27 mouse cellular contexts compared by ENCODE assay signal in the genomic region with DNA sequence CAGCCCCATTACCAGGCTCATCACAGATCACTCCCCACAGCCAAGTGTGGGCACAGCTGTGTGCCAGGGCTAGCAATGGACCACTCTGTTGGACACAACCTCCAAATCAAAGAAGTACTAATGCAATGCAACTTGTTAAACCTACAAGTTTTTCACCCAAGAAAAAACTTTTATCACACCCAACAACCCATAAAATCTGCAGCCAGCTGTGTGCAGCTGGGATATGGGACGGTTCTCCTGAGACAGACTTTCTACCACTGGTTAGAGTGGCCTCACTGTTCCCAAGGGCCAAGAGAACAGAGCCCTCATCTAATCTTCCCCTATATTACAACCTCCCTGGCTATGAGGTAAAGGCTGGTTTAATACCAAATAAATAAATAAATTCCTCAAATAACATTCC.
"Had no signal": no experiment of that assay in that cellular context is flagged by ENCODE, and none has a peak within 500 bp of the region (broad histone marks: within the 10 kb centered on the region; RNA-seq: fewer than 3 reads in every experiment).

No protein-coding gene starts in this region.

- H3K36me3 ChIP-seq: heart, embryonic 12.5 days; heart, embryonic 13.5 days; heart, embryonic 15.5 days; hindbrain, embryonic 10.5 days; hindbrain, embryonic 12.5 days; hindbrain, embryonic 13.5 days; hindbrain, embryonic 15.5 days; intestine, embryonic 15.5 days; kidney, embryonic 15.5 days had no signal

- H3K27me3 ChIP-seq: heart, embryonic 12.5 days; heart, embryonic 13.5 days; heart, embryonic 15.5 days; hindbrain, embryonic 12.5 days; hindbrain, embryonic 13.5 days; hindbrain, embryonic 15.5 days; intestine, embryonic 15.5 days; kidney, embryonic 15.5 days had no signal

- H3K4me3 ChIP-seq: heart, embryonic 12.5 days; heart, embryonic 13.5 days; heart, embryonic 15.5 days; hindbrain, embryonic 10.5 days; hindbrain, embryonic 12.5 days; hindbrain, embryonic 13.5 days; hindbrain, embryonic 15.5 days; intestine, embryonic 15.5 days; kidney, embryonic 15.5 days; layer of hippocampus, adult 2 months; left cerebral cortex, adult 2 months had no signal

- DNase-seq: heart, postnatal 10 days; heart, postnatal 14 days; heart, postnatal 36 days; heart, postnatal 4 days; kidney, adult 11 months; kidney, adult 18-20 months; kidney, adult 2 months; kidney, adult 8-10 months; kidney, postnatal 14 days; kidney, postnatal 25 days; kidney, postnatal 36 days; layer of hippocampus, adult 9-11 months; layer of hippocampus, postnatal 36 days had no signal

- H3K27ac ChIP-seq: heart, embryonic 13.5 days; heart, embryonic 15.5 days; hindbrain, embryonic 10.5 days; hindbrain, embryonic 12.5 days; hindbrain, embryonic 13.5 days; hindbrain, embryonic 14.5 days; hindbrain, embryonic 15.5 days; hindbrain, postnatal 0 days; intestine, embryonic 15.5 days; kidney, embryonic 15.5 days; kidney, postnatal 0 days; layer of hippocampus, adult 2 months; left cerebral cortex, adult 2 months had no signal

- H3K9me3 ChIP-seq: heart, embryonic 12.5 days; heart, embryonic 13.5 days; heart, embryonic 15.5 days; hindbrain, embryonic 10.5 days; hindbrain, embryonic 12.5 days; hindbrain, embryonic 13.5 days; hindbrain, embryonic 15.5 days; intestine, embryonic 15.5 days; kidney, embryonic 15.5 days had no signal
